In the genomic region with DNA sequence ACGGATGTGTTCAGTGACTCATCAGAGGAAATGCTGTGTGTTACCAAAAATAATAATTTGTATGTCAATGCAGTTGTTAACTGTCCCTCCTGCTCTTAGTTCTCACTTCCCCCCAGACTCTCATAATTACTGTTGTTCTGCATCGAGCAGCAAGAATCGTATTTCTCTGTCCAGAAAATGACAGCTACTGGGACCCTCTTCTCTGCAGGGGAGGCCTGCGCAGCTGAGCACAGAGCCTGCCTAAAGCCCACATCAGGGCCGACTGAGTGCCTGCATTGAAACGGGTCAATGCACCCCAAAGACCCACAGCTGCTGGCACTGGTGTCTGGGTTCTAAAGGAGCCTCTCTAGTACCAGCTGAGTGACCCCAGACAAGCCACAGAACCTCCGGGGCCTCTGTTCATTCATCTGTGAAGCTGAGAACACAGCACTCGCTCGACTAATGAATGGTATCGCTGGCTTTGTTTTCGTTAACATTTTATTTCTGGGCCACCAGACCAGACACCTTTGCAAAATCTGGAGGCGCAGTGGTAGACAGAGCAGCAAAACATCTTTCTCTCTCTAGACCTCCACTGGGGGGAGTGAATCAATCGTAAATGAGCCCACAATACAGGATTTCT, we compare ENCODE assay signal across 9 mouse cellular contexts.
DNase-seq lines count a peak whose midpoint lies in the region; ATAC-seq and TF ChIP-seq lines count a peak whose summit lies in the region.
"Had no signal": no experiment of that assay in that cellular context is flagged by ENCODE, and none has a peak within 500 bp of the region (broad histone marks: within the 10 kb centered on the region; RNA-seq: fewer than 3 reads in every experiment).

No protein-coding gene starts in this region.

- no peak overlapping the region for H3K27ac ChIP-seq in embryonic facial prominence, embryonic 10.5 days (replicated peaks)
- no peak overlapping the region for H3K27ac ChIP-seq in hindbrain, embryonic 14.5 days
- H3K27ac ChIP-seq in neural tube, embryonic 11.5 days (ENCODE audit: low read depth, low read length), result no peak overlapping the region
- no peak overlapping the region for H3K27ac ChIP-seq in left cerebral cortex, adult 2 months
- H3K27ac ChIP-seq in limb, embryonic 10.5 days, result no peak overlapping the region; the same call in 1 of the 2 replicates

- peak overlapping the region; percentile 19; the same call in 1 of the 2 replicates for H3K4me2 ChIP-seq in hindbrain, embryonic 14.5 days (replicated peaks)
- H3K4me2 ChIP-seq in neural tube, embryonic 11.5 days (ENCODE audit: low read depth), result no peak overlapping the region

- peaks cover 3% of the 10 kb centered on the region; the same call in 1 of the 2 replicates for H3K9me3 ChIP-seq in embryonic facial prominence, embryonic 10.5 days
- no peaks in the 10 kb centered on the region for H3K9me3 ChIP-seq in hindbrain, embryonic 14.5 days (ENCODE audit: control insufficient read depth, low read length)
- H3K9me3 ChIP-seq in neural tube, embryonic 11.5 days (ENCODE audit: control insufficient read depth, low read length), result no peaks in the 10 kb centered on the region
- no peaks in the 10 kb centered on the region for H3K9me3 ChIP-seq in limb, embryonic 10.5 days (replicated peaks)

- DNase-seq in Patski (ENCODE audit: low read depth, low spot score), result peak; percentile 50
- DNase-seq in embryonic facial prominence, embryonic 10.5 days (ENCODE audit: low spot score), result peak; percentile 27
- DNase-seq in hindbrain, embryonic 14.5 days (ENCODE audit: low spot score), result no peak
- peak; percentile 49 for DNase-seq in neural tube, embryonic 11.5 days (ENCODE audit: low spot score)
- DNase-seq in left cerebral cortex, adult 2 months (ENCODE audit: extremely low spot score in 1 of 2, low spot score in 2 of 2), result no peak
- no peak for DNase-seq in limb, embryonic 10.5 days (ENCODE audit: low spot score)
- DNase-seq in gastrocnemius, postnatal 10 days, result no peak
- DNase-seq: cerebellum, adult 18-20 months; heart, postnatal 14 days had no signal

- CTCF ChIA-PET in Patski (lab: Charles Lee), result no interaction called here

- peaks cover 22% of the 10 kb centered on the region for H3K4me1 ChIP-seq in embryonic facial prominence, embryonic 10.5 days
- H3K4me1 ChIP-seq in hindbrain, embryonic 14.5 days (replicated peaks; ENCODE audit: control insufficient read depth, insufficient read depth, low read length), result peaks cover 4% of the 10 kb centered on the region; the same call in 1 of the 2 replicates
- H3K4me1 ChIP-seq in neural tube, embryonic 11.5 days (ENCODE audit: control insufficient read depth, insufficient read depth, low read length), result no peaks in the 10 kb centered on the region
- peaks cover 13% of the 10 kb centered on the region for H3K4me1 ChIP-seq in limb, embryonic 10.5 days

- WGBS in embryonic facial prominence, embryonic 10.5 days, result 57% methylated on average over 13 of the region's 13 CpGs
- WGBS in hindbrain, embryonic 14.5 days, result 13% methylated on average over 13 of the region's 13 CpGs
- 35% methylated on average over 13 of the region's 13 CpGs for WGBS in neural tube, embryonic 11.5 days
- WGBS in limb, embryonic 10.5 days, result 82% methylated on average over 13 of the region's 13 CpGs

- peaks cover 11% of the 10 kb centered on the region for H3K27me3 ChIP-seq in Patski
- peaks cover 11% of the 10 kb centered on the region for H3K27me3 ChIP-seq in embryonic facial prominence, embryonic 10.5 days (replicated peaks; ENCODE audit: low read depth, poor library complexity, severe bottlenecking)
- H3K27me3 ChIP-seq in hindbrain, embryonic 14.5 days (ENCODE audit: control insufficient read depth, insufficient read depth, low read length), result no peaks in the 10 kb centered on the region
- H3K27me3 ChIP-seq in neural tube, embryonic 11.5 days (ENCODE audit: control insufficient read depth, insufficient read depth, low read length), result no peaks in the 10 kb centered on the region
- no peaks in the 10 kb centered on the region for H3K27me3 ChIP-seq in limb, embryonic 10.5 days (ENCODE audit: low read depth, poor library complexity, severe bottlenecking)

- intact Hi-C loops in left cerebral cortex, adult 2 months (cut with DNase I), result no loop called here

- H3K4me3 ChIP-seq in embryonic facial prominence, embryonic 10.5 days, result no peak overlapping the region
- H3K4me3 ChIP-seq in hindbrain, embryonic 14.5 days (replicated peaks; ENCODE audit: low read length), result no peak overlapping the region
- no peak overlapping the region for H3K4me3 ChIP-seq in neural tube, embryonic 11.5 days (ENCODE audit: low read depth, low read length)
- no peak overlapping the region for H3K4me3 ChIP-seq in left cerebral cortex, adult 2 months
- H3K4me3 ChIP-seq in limb, embryonic 10.5 days, result no peak overlapping the region

- in situ Hi-C loops in Patski (cut with MboI; ENCODE audit: low pct_unique_long_range_greater_than_20kb), result no loop called here

- no peaks in the 10 kb centered on the region for H3K36me3 ChIP-seq in embryonic facial prominence, embryonic 10.5 days (replicated peaks)
- H3K36me3 ChIP-seq in hindbrain, embryonic 14.5 days (replicated peaks; ENCODE audit: control insufficient read depth, insufficient read depth), result no peaks in the 10 kb centered on the region
- no peaks in the 10 kb centered on the region for H3K36me3 ChIP-seq in neural tube, embryonic 11.5 days (ENCODE audit: control insufficient read depth, insufficient read depth, low read length)
- no peaks in the 10 kb centered on the region for H3K36me3 ChIP-seq in limb, embryonic 10.5 days

- no peak for TF ChIP-seq CTCF in Patski (IDR thresholded peaks at IDR 0.05)
- TF ChIP-seq CTCF in left cerebral cortex, adult 2 months (IDR thresholded peaks at IDR 0.05), result no peak; the same call in 1 of the 2 replicates

- peak; percentile 47 for ATAC-seq in Patski
- ATAC-seq in hindbrain, embryonic 14.5 days (ENCODE audit: low FRiP score), result peak; percentile 66; the same call in 1 of the 2 replicates
- ATAC-seq in neural tube, embryonic 11.5 days (ENCODE audit: insufficient read depth, low FRiP score, low TSS enrichment), result peak; percentile 61; the same call in 1 of the 2 replicates

- POLR2A ChIA-PET in Patski (lab: Charles Lee), result no interaction called here

- no peak overlapping the region for H3K9ac ChIP-seq in hindbrain, embryonic 14.5 days
- no peak overlapping the region for H3K9ac ChIP-seq in neural tube, embryonic 11.5 days (ENCODE audit: low read length)

Comparison
In these comparisons a context has a peak if more than half of its experiments do, and no peak if none do; other contexts are left out.
1. DNase-seq: peak in Patski (single experiment), embryonic facial prominence, embryonic 10.5 days (single experiment) and neural tube, embryonic 11.5 days (single experiment); none in hindbrain, embryonic 14.5 days (single experiment), left cerebral cortex, adult 2 months (0 of 2), limb, embryonic 10.5 days (single experiment) and gastrocnemius, postnatal 10 days (single experiment).
2. Peak in every context shown above with its lines, with median percentiles within 50 percentile points of each other: ATAC-seq.